Mouse (Mus musculus) c-Kit-positive CD71-negative TER-119-negative erythroid progenitor cells, embryonic 14.5 days (primary cell): ENCODE results near the gene Kcng4.

Source experiments
- DNase-seq: peaks from one replicate; pipeline ENCODE4 v3.0.0-alpha.2; 2013; ENCODE audit warnings: low read depth

Gene Kcng4

DNA sequence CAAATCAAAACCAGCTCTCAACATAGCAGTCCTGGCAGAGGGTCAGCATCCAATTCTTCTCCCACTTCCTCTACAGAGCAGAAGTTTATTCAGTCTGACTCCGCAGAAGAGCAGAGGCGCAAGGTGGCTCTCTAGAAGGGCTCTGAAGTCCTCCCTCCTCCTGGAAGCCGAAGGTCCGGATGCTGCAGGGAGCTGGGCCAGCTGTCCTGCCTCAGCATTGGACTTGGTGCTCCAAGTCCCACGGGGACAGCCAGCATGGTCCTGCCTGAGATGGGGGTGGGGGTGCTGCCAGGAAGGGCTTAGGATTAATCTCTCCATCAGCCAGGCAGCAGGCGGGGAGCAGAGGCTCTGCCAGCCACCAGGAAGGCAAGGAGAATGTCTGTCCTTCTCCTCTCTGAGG is at the start of gene Kcng4:
Gene Kcng4, minus strand, starts transcription at position 303 of the 400 bp plus-strand sequence.
- no peak for DNase-seq

DNA sequence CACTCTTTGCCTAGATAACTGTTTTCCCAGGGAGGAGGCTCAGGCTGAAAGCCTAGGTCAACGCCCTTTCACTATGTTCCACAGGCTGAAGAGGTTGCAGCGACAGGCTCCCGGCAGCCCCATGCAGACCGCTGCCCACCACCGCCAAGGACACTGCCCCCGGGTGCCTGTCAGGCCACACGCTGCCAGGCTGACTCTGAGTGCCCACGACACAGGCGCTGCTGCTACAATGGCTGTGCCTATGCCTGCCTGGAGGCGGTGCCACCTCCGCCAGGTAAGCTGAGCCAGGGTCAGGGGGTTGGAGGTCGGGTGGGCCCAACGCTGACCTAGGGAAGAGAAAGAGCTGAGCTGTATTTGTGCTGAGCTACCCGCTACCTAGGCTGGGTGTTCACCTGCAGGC is 43.7 kb upstream of the Kcng4 start:
- no peak for DNase-seq

- DNase-seq: peak; percentile 50
Observed at GRCm38 (mm10) chr8:119678138-119678843, 42.8 kb upstream of the Kcng4 start.

DNA sequence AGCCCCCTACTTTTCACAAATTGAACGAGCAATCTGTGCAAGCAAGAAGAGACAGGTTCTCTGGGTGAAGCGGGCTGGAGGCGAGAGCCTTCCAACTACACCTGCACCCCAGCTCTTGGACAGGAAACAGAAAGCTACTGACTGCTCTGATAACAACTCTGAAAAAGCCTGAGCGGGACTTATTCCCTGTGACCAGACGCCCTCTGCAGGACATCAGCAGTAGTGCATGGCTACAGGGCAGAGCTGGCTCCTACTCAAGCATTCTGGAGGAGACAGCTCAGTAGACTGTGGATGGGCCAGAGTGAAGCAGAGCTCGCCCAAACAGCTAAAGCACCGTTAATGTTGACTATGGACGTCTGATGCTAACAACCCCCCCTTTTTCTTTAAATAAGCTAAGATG is 40.9 kb upstream of the Kcng4 start:
- DNase-seq: peak; percentile 85

GRCm38 (mm10) chr8:119675457-119675856 is 40.0 kb upstream of the Kcng4 start:
- no peak for DNase-seq

DNA sequence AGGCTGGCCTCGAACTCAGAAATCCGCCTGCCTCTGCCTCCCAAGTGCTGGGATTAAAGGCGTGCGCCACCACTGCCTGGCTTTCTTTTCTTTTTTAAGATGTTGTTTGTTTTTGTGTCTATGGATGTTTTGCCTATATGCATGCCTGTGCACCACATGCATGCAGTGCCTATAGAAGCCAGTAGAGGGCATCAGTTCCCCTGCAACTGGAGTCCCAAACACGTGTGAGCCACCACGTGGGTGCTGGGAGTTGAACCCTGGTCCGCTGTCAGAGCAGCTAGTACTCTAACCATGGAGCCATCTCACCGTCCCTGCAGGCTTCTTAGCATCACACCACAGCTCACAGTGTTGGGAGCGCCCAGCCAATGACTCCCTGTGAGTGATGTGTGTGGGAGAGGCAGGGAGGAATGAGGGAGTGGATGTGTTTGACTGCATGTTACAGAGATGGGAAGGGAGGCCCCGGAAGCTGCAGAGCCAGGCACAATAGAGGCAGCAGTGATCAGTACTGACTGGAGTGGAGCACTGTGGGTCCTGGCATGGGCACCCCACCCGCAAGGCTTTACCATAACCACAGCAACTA is 38.6 kb upstream of the Kcng4 start:
- DNase-seq: no peak

- DNase-seq: no peak
Observed at GRCm38 (mm10) chr8:119670419-119671091, 35.1 kb upstream of the Kcng4 start.

- DNase-seq: no peak
Observed at GRCm38 (mm10) chr8:119669284-119669683, 33.8 kb upstream of the Kcng4 start.

DNA sequence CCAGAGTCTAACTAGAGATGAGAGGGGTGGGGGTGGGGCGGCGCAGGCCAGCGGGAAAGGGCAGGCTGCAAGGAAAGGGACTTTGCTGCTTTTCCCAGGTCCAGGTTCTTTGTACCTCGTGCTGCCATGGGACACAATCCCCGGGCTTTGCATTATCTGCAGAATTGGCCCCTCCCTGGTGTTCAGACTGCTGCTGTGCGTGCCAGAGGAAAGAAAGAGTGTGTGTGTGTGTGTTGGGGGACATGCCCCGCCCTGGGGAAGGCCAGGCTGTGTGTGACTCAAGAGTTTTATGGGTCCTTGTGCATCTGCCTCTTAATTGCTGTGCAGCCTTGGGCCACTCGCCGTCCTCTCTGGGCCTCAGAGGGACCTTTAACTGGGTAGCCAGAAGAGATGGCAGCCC is 33.0 kb upstream of the Kcng4 start:
- DNase-seq: no peak

GRCm38 (mm10) chr8:119666219-119666951 is 30.9 kb upstream of the Kcng4 start, which contains the start of gene Wfdc1:
Wfdc1 (plus strand) TSS chr8:119666365.
- no peak for DNase-seq

- no peak for DNase-seq
Observed at GRCm38 (mm10) chr8:119665270-119665669, 29.8 kb upstream of the Kcng4 start.

GRCm38 (mm10) chr8:119663440-119663839 is 28.0 kb upstream of the Kcng4 start:
- DNase-seq: no peak

DNA sequence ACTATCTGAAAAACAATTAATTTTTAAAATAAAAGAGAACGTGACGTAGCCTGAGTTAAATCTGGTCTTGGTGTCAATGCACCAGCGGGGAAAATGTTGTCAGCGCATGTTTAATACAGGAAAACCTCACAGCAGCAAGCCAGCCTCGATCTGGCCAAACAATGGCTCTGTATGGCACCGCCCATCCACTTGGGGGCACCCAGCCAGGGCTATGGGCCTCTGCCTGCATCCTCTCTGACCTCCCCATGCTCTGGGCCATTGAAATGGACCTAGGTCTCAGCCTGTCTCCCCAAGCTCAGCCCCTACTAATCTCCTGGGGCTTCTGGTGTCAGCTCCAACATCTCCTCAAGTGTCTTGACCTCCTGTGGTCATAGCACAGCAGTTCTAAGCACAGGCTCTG is 26.4 kb upstream of the Kcng4 start:
- DNase-seq: no peak

DNA sequence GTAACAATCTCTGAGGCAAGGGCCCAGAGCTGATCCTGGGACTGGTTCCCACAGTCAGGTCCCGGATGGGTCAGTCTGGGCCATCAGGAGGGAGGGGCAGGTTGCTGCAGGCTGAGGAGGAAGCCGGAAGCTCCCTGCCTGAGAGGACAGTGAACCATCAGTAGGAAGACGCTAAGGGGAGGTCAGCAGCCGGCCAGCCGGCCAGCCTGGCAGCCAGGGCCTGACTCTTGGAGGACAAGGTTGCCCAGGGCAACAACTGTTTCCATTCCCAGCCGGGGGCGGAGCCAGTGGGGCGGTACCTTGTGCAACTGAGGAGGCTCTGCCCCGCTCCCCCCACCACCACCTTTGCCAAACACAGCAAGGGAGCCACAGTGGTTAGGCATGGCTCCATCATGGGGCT is 25.6 kb upstream of the Kcng4 start:
- no peak for DNase-seq

DNA sequence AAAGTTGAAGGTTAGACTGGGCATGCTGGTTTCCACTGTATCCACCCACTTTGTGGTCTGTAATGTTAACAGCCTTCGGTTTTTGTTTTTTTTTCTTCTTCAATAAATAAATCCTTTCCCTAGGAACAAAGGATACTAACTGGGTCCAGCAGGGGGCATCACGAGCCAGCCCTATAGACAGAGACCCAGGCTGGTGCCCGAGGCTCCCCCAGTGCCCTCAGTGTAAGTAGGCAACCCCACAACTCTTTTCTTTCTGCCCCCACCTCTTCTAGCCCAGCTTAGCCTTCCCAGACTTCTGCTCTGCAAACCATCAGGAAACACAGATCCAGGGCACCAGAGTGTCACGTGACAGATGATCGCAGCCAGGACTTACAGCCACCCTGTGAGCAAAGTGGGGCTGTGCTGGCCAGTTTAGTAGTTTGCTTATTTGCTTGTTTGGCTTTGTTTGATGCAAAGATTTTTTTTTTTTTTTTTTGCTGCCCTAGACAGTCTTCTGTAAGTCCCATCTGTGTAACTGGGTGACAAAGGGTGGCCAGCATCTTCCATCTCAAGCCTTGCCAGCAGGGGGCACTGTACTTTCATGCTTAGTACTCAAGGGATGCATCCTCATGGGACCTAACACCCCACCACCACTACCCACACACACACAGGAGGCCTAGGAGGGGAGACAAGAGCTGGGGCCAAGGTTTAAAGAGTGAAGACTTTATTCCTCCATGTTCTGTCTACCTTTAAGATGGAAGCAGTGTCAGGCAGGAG is 21.4 kb upstream of the Kcng4 start:
- DNase-seq: no peak

- DNase-seq: no peak
Observed at GRCm38 (mm10) chr8:119651324-119651723, 15.8 kb upstream of the Kcng4 start.

GRCm38 (mm10) chr8:119646846-119647245 is 11.4 kb upstream of the Kcng4 start:
- DNase-seq: no peak

- DNase-seq: no peak
Observed at GRCm38 (mm10) chr8:119646197-119646596, 10.7 kb upstream of the Kcng4 start.

DNA sequence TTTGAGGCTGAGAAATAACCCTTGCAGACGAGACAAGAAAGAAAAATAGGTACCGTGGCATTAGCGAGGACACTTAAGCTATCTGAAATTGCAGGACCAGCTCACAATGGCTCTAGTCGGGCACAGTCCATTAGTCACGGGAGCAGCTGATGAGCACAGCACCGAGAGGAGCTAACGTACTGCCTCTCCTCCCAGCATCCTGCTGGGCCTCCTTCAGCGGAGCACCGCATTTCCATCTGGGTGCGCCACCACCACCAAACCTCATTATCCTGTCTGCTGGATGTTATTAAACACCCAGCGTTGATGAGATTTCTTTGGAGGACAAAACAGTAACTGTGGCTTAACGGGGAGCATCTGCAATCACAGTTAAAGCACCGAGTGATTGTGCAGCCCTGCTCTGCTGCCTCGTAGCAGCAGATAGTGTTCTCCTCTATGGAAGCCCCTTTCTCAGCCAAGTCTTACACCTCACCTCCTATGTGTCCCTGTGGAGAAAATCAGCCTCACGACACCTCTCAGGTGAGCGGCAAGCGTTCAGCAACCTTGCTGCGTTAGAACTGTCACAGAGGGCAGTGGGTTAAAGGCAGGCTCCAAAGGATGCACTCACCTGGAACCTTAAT is 9.6 kb upstream of the Kcng4 start:
- no peak for DNase-seq

GRCm38 (mm10) chr8:119644429-119644960 is 9.0 kb upstream of the Kcng4 start:
- DNase-seq: no peak

DNA sequence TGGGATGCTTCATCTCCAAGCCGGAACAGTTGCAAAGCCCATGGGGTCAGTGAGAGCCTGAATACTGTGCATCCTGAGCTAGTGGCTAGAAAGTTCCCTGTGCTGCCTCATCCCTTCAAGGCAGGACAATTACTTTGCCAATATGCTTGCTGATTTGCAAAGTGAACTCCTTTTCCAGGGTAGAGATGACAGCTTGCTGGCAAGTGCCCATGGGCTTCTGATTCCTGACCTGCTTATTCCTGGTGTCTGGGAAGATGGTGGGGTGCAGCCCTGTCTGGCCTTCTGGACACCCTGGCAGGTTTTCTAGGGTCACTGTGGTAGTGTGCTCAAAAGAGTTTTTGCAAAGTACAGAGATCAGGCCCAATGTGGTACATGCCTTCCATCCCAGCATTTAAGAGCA is 7.5 kb upstream of the Kcng4 start:
- no peak for DNase-seq
